Mouse (Mus musculus): Measurements from ENCODE around the gene Phf21a. TPM values are rescaled to one million over a fixed set of nuclear protein-coding genes. Genes with fewer than 3 reads are reported as not detected.

The Phf21a gene
- polyA plus RNA-seq, 1 experiment from 2014 or later, result 46.2 TPM

DNA sequence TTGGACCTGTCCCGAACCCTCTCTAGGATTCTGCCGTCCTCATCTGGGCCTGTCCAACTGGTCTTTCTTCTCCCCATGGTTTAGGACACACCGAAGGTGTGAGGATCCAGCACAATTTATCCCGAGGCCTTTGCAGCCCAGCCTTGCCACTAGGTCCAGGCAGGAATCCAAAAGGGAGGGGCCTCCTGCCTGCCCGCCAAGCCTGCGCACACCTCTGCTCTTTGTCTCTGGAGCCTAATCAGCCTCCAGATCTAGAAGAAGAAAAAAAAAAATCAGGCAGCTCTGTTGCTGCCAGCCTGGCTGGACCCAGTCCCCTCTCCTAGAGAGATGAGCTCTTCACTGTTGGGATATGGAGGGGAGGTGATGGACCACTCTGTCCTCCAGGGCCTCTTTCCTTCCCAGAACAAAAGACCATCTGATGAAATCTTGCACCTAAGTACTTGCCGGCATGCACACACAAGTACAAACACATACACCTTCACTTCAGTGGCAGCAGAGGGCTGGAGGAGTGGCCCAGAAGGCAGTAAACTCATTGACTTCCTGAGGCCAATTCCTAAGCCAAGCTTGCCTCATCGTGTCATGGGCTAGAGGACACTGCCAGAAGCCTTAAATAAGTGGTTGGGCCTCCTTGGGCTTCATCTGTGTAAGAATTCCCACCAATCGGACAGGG, 280.0 kb downstream of the Phf21a start:
- DNase-seq (ENCODE audit: low spot score) (no peak), ATAC-seq (ENCODE audit: low FRiP score) (no peak)
- WGBS, result 47% methylated on average over 9 of the region's 9 CpGs
- Histone ChIP-seq H3K27me3 (ENCODE audit: control insufficient read depth, insufficient read depth, low read length) (peaks cover 11% of the 10 kb centered on the region), H3K4me3 (ENCODE audit: low read depth, low read length) (no peak overlapping the region), H3K4me1 (replicated peaks; ENCODE audit: control insufficient read depth, insufficient read depth, low read length) (peaks cover 16% of the 10 kb centered on the region), H3K9me3 (ENCODE audit: control insufficient read depth, low read length) (no peaks in the 10 kb centered on the region), H3K36me3 (ENCODE audit: control insufficient read depth, insufficient read depth, low read length) (no peaks in the 10 kb centered on the region), H3K27ac (ENCODE audit: low read depth, low read length) (no peak overlapping the region), H3K9ac (ENCODE audit: low read depth, low read length) (no peak overlapping the region), H3K4me2 (replicated peaks; ENCODE audit: low read depth, low read length) (no peak overlapping the region)

DNA sequence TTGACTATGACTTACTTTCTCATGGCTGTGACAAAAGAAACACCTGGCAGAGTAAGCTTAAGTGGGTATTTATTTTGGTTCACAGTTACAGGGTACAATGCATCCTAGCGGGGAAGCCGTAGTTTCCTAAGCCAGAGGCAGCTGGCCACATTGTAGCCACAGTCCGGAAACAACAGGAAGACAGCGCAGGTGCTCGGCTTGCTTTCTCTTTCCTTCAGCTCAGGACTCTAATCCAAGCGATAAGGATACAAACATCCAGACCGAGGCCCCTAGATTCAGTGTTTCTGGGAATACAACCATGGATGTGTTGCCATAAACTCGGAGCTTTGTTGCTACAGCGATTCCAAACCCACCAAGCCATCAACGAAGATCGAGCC, 280.5 kb downstream of the Phf21a start:
- peaks cover 11% of the 10 kb centered on the region for H3K27me3 ChIP-seq (ENCODE audit: control insufficient read depth, insufficient read depth, low read length)
- no peak overlapping the region for H3K27ac ChIP-seq (ENCODE audit: low read depth, low read length)
- peaks cover 16% of the 10 kb centered on the region for H3K4me1 ChIP-seq (replicated peaks; ENCODE audit: control insufficient read depth, insufficient read depth, low read length)
- ATAC-seq (ENCODE audit: low FRiP score) (no peak), DNase-seq (ENCODE audit: low spot score) (no peak)
- no peaks in the 10 kb centered on the region for H3K9me3 ChIP-seq (ENCODE audit: control insufficient read depth, low read length)
- no peak overlapping the region for H3K4me3 ChIP-seq (ENCODE audit: low read depth, low read length)
- no peaks in the 10 kb centered on the region for H3K36me3 ChIP-seq (ENCODE audit: control insufficient read depth, insufficient read depth, low read length)
- WGBS, result 83% methylated on average over 11 of the region's 11 CpGs
- H3K4me2 ChIP-seq (replicated peaks; ENCODE audit: low read depth, low read length), result no peak overlapping the region
- H3K9ac ChIP-seq (ENCODE audit: low read depth, low read length), result no peak overlapping the region

DNA sequence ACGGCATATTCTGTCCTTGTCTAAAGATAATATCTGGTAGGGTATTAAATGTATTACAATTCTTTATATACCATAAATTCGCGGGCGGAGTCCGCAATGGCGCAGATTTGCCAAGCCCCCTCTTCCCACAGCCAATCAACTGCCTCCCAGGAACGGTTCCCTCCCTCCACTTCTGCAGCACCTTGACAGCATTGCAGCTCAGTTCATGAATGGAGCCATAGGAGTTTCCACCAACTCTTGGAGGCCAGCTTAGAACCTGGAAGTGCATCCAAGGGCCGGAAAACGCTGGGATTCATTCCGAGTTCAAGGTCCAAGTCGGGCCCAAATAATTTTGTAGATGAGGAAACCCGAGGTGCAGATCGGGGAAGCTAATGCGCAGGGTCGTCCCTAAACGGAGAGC, 281.6 kb downstream of the Phf21a start, which contains the start of the genes Pex16 and Large2:
Gene Pex16 (plus strand): TSS at position 163 of the 400 bp plus-strand sequence.
Gene Large2 (minus strand): TSS at position 356 of the 400 bp plus-strand sequence.
- peaks cover 16% of the 10 kb centered on the region for H3K4me1 ChIP-seq (replicated peaks; ENCODE audit: control insufficient read depth, insufficient read depth, low read length)
- 5% methylated on average over 16 of the region's 16 CpGs for WGBS
- H3K4me2 ChIP-seq (replicated peaks; ENCODE audit: low read depth, low read length), result peak within 1 kb of the TSS; percentile 65
- DNase-seq (ENCODE audit: low spot score) (no peak), ATAC-seq (ENCODE audit: low FRiP score) (peak; percentile 17; the same call in 1 of the 2 replicates)
- H3K9ac ChIP-seq (ENCODE audit: low read depth, low read length), result peak within 1 kb of the TSS; percentile 52
- peak within 1 kb of the TSS; percentile 70 for H3K4me3 ChIP-seq (ENCODE audit: low read depth, low read length)
- no peaks in the 10 kb centered on the region for H3K36me3 ChIP-seq (ENCODE audit: control insufficient read depth, insufficient read depth, low read length)
- no peaks in the 10 kb centered on the region for H3K9me3 ChIP-seq (ENCODE audit: control insufficient read depth, low read length)
- H3K27me3 ChIP-seq (ENCODE audit: control insufficient read depth, insufficient read depth, low read length), result peaks cover 11% of the 10 kb centered on the region
- H3K27ac ChIP-seq (ENCODE audit: low read depth, low read length), result peak within 1 kb of the TSS; percentile 89

DNA sequence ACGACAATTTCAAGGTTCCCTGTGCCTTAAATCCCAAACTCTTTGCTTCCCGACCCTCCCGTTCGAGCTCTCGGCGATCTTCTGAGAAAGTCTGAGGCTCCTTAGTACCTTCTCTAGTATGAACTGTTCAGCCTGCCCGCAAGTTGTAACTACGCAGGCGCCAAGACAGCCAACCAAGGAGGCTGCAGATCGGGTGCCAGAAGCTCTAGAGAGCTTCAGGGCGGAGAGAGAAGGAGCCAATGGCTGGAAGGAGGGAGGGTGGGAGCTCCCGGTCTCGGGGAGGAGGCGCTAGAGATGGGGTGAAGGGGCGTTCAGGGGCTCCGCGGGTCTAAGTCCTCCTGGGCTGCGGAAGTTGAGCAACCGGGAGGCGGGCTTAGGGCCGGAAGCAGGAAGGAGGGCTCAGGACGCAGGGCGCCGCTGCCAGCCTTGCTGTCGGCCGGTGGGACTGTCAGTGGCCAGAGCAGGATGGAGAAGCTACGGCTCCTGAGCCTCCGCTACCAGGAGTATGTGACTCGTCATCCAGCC, 282.2 kb downstream of the Phf21a start:
- peak; percentile 95 for DNase-seq (ENCODE audit: low spot score)
- under 1% methylated on average over 27 of the region's 29 CpGs for WGBS
- peaks cover 11% of the 10 kb centered on the region for H3K27me3 ChIP-seq (ENCODE audit: control insufficient read depth, insufficient read depth, low read length)
- peak overlapping the region; percentile 65 for H3K4me2 ChIP-seq (replicated peaks; ENCODE audit: low read depth, low read length)
- no peaks in the 10 kb centered on the region for H3K36me3 ChIP-seq (ENCODE audit: control insufficient read depth, insufficient read depth, low read length)
- ATAC-seq (ENCODE audit: low FRiP score), result peak; percentile 92
- peak overlapping the region; percentile 89 for H3K27ac ChIP-seq (ENCODE audit: low read depth, low read length)
- H3K9me3 ChIP-seq (ENCODE audit: control insufficient read depth, low read length), result no peaks in the 10 kb centered on the region
- peaks cover 16% of the 10 kb centered on the region for H3K4me1 ChIP-seq (replicated peaks; ENCODE audit: control insufficient read depth, insufficient read depth, low read length)
- peak overlapping the region; percentile 70 for H3K4me3 ChIP-seq (ENCODE audit: low read depth, low read length)
- peak overlapping the region; percentile 52 for H3K9ac ChIP-seq (ENCODE audit: low read depth, low read length)

DNA sequence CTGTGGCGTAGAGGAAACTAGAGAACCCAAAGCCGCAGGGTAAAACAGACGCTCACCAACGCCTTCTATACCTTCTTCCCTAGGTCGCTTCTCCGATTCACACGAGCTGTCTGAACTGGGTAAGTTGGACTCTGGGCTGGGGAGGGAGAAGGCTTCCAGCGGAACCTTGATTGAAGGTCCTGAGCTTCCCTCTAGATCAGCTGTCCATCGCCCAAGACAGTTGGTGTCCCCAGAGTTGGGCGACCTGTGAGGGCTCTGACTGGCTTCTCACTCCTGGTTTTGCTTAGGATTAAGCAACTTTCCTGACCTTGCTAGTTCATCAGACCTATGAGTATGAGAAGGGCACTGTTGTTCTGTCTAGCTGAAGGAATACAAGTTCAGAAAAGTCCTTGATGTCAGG, 282.9 kb downstream of the Phf21a start:
- Histone ChIP-seq H3K4me1 (replicated peaks; ENCODE audit: control insufficient read depth, insufficient read depth, low read length) (peaks cover 16% of the 10 kb centered on the region), H3K27me3 (ENCODE audit: control insufficient read depth, insufficient read depth, low read length) (peaks cover 4% of the 10 kb centered on the region), H3K9ac (ENCODE audit: low read depth, low read length) (peak overlapping the region; percentile 52), H3K4me2 (replicated peaks; ENCODE audit: low read depth, low read length) (peak overlapping the region; percentile 65), H3K4me3 (ENCODE audit: low read depth, low read length) (peak overlapping the region; percentile 70), H3K36me3 (ENCODE audit: control insufficient read depth, insufficient read depth, low read length) (no peaks in the 10 kb centered on the region), H3K9me3 (ENCODE audit: control insufficient read depth, low read length) (no peaks in the 10 kb centered on the region), H3K27ac (ENCODE audit: low read depth, low read length) (peak overlapping the region; percentile 89; the same call in 1 of the 2 replicates)
- no peak for DNase-seq (ENCODE audit: low spot score)
- WGBS, result 12% methylated on average over 10 of the region's 10 CpGs
- ATAC-seq (ENCODE audit: low FRiP score), result no peak

DNA sequence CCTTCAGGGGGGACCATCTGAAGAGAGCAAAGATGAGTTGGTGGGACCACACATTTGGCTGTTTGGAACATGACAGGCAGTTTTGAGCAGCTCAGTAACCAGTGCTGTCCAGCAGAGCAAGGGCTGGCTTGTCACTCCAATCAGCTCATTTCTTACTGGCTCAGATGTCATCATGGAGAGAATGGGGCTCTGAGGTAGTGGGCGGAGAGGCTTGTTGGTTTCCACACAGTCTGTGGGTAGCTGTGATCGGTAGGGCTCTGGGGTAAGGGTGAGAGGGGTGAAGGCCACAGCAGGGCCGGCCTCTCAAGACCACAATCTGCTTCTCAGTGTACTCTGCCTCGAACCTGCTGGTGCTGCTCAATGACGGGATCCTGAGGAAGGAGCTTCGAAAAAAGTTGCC, 283.4 kb downstream of the Phf21a start:
- peaks cover 12% of the 10 kb centered on the region for H3K4me1 ChIP-seq (replicated peaks; ENCODE audit: control insufficient read depth, insufficient read depth, low read length)

DNA sequence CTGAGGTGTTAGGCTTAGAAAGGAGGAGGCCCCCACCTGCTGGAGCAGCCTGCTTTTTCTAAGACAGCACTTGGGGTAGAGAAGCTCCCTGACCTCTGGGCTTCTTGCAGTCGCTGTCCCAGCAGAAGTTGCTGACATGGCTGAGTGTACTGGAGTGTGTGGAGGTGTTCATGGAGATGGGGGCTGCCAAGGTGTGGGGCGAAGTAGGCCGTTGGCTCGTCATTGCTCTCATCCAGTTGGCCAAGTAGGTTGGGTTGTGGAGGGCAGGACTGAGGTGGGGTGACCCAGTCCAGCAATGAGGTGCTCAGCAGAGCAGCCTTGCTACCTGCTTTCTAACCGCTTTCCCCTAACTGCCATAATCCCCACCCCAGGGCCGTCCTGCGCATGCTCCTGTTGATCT, 284.4 kb downstream of the Phf21a start:
- DNase-seq (ENCODE audit: low spot score), result no peak
- 94% methylated on average over 7 of the region's 7 CpGs for WGBS
- Histone ChIP-seq H3K27ac (ENCODE audit: low read depth, low read length) (no peak overlapping the region), H3K9ac (ENCODE audit: low read depth, low read length) (no peak overlapping the region), H3K4me3 (ENCODE audit: low read depth, low read length) (no peak overlapping the region), H3K27me3 (ENCODE audit: control insufficient read depth, insufficient read depth, low read length) (no peaks in the 10 kb centered on the region; the same call in 1 of the 2 replicates), H3K4me2 (replicated peaks; ENCODE audit: low read depth, low read length) (no peak overlapping the region), H3K4me1 (replicated peaks; ENCODE audit: control insufficient read depth, insufficient read depth, low read length) (peaks cover 4% of the 10 kb centered on the region; the same call in 1 of the 2 replicates), H3K9me3 (ENCODE audit: control insufficient read depth, low read length) (no peaks in the 10 kb centered on the region), H3K36me3 (ENCODE audit: control insufficient read depth, insufficient read depth, low read length) (no peaks in the 10 kb centered on the region)
- ATAC-seq (ENCODE audit: low FRiP score), result no peak

More for the DNA sequence above, 283.4 kb downstream of the Phf21a start:
- Histone ChIP-seq H3K9ac (ENCODE audit: low read depth, low read length) (0 out of 2 replicates have a peak overlapping the region, but pooled peaks have one; percentile 52), H3K9me3 (ENCODE audit: control insufficient read depth, low read length) (no peaks in the 10 kb centered on the region), H3K27ac (ENCODE audit: low read depth, low read length) (no peak overlapping the region), H3K4me2 (replicated peaks; ENCODE audit: low read depth, low read length) (peak overlapping the region; percentile 65; the same call in 1 of the 2 replicates), H3K4me3 (ENCODE audit: low read depth, low read length) (peak overlapping the region; percentile 70; the same call in 1 of the 2 replicates), H3K36me3 (ENCODE audit: control insufficient read depth, insufficient read depth, low read length) (no peaks in the 10 kb centered on the region), H3K27me3 (ENCODE audit: control insufficient read depth, insufficient read depth, low read length) (no peaks in the 10 kb centered on the region; the same call in 1 of the 2 replicates)
- DNase-seq (ENCODE audit: low spot score) (no peak), ATAC-seq (ENCODE audit: low FRiP score) (no peak)
- 87% methylated on average over 6 of the region's 6 CpGs for WGBS

DNA sequence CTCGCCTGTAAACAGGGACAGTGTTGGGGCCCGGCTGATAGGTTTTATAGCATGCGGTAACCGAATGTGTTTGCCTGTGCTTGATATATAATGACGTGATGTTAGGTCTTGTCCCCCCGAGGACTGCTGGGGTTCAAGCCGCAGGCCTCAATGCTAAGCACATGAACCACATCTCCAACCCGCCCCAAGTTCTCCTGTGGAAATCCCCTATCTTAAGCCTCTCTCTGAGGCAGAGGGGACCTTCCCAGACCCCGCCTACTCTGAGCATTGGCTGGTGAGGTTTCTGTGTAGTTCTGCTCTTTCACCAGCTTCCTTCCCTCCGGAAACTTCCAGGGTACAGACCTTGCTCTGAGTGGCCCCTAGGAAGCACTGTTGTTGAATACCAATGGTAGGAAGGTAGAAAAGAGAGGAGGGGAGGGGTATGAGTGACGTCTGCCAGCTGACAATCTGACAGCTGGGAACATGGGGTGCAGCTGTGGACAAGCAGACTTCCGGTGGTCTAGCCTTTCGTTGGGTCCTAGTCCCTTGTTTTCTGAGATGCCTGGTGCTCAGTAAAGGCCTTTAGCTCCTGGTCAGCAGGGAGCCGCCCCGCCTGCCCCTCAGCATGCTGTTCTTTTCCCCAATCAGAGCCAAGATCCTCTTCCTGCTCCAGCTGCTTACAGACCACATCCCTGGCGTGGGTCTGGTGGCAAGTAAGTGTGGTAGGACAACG, 287.0 kb downstream of the Phf21a start:
- WGBS, result 80% methylated on average over 17 of the region's 17 CpGs
- no peak overlapping the region for H3K27ac ChIP-seq (ENCODE audit: low read depth, low read length)
- H3K36me3 ChIP-seq (ENCODE audit: control insufficient read depth, insufficient read depth, low read length), result peaks cover 10% of the 10 kb centered on the region
- no peaks in the 10 kb centered on the region for H3K9me3 ChIP-seq (ENCODE audit: control insufficient read depth, low read length)
- no peak overlapping the region for H3K4me2 ChIP-seq (replicated peaks; ENCODE audit: low read depth, low read length)
- H3K4me3 ChIP-seq (ENCODE audit: low read depth, low read length), result no peak overlapping the region
- ATAC-seq (ENCODE audit: low FRiP score) (no peak), DNase-seq (ENCODE audit: low spot score) (no peak)
- no peak overlapping the region for H3K9ac ChIP-seq (ENCODE audit: low read depth, low read length)
- no peaks in the 10 kb centered on the region for H3K27me3 ChIP-seq (ENCODE audit: control insufficient read depth, insufficient read depth, low read length)
- H3K4me1 ChIP-seq (replicated peaks; ENCODE audit: control insufficient read depth, insufficient read depth, low read length), result peaks cover 4% of the 10 kb centered on the region; the same call in 1 of the 2 replicates
